Mouse (Mus musculus): ENCODE data around the gene Sbk2. TPM values are rescaled to one million over a fixed set of nuclear protein-coding genes. Genes with fewer than 3 reads are reported as not detected.

Gene Sbk2
- polyA plus RNA-seq, 1 experiment, result 0.22 TPM

DNA sequence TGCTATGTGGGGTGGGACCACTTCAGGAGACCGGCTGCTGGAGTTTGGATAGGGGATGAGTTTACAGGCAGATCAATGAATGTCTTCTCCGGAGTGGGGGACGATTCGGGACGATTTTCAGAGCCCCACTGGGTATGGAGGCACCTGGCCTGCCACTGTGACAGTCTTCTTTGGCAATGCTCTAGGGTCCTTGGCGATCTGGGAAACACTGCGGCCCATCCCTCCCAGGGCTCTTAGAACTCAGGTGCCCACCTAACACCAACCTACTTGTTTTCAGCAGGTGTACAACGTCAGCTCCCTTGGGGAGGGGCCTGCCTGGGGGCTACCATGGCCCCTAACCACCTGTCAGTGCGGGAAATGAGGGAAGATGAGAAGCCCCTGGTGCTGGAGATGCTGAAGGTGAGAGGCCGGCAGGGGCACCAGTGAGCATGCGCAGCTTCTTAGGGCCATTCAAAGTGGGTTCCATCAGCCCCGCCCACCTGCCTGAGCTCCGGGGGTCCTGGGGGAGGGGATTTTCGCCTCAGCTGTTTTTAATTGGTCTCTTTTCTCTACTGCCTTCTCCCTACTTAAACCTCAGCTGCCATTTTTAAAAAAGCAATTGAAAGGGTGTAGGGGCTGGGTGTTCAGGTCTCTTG is 41.2 kb downstream of the Sbk2 start:
- peak; percentile 74 to 86 for DNase-seq (ENCODE audit: extremely low spot score in 1 of 2, low spot score in 1 of 2)

GRCm38 (mm10) chr7:4922508-4922907 is 41.7 kb downstream of the Sbk2 start:
- DNase-seq (ENCODE audit: extremely low spot score in 1 of 2, low spot score in 1 of 2), result peak; percentile 87 to 91

GRCm38 (mm10) chr7:4921824-4922482 is 42.3 kb downstream of the Sbk2 start, which contains the start of gene Nat14:
Gene Nat14 (plus strand): TSS chr7:4922028.
- no peak for DNase-seq (ENCODE audit: extremely low spot score in 1 of 2, low spot score in 1 of 2)

- DNase-seq (ENCODE audit: extremely low spot score in 1 of 2, low spot score in 1 of 2), result no peak
These were observed 43.0 kb downstream of the Sbk2 start for GRCm38 (mm10) chr7:4920976-4921823.

DNA sequence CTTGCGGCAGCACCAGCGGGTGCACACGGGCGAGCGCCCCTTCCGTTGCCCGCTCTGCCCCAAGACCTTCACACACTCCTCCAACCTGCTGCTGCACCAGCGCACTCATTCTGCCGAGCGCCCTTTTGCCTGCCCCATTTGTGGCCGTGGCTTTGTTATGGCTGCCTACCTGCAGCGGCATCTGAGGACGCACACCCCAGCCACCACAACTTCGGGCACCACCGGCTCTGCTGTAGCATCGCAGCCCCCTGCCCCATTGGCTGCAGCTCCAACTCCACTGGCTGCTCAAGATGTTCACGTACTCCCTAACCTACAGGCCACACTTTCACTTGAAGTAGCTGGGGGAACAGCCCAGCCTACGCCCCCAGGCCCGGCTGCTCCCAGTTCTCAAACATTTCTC is 43.7 kb downstream of the Sbk2 start:
- DNase-seq (ENCODE audit: extremely low spot score in 1 of 2, low spot score in 1 of 2), result no peak

DNA sequence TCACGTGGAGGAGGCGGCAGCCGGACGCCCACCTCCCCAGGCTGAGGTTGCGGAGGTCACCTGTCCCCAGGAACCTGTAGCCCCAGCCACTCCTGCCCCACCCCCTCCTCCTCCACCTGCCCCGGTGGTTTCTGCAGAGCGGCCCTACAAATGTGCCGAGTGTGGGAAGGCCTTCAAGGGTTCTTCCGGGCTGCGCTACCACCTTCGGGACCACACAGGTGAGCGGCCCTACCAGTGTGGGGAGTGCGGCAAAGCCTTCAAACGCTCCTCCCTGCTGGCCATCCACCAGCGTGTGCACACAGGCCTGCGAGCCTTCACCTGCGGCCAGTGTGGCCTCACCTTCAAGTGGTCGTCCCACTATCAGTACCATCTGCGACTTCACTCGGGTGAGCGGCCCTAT is 44.2 kb downstream of the Sbk2 start:
- DNase-seq (ENCODE audit: extremely low spot score in 1 of 2, low spot score in 1 of 2), result no peak

DNA sequence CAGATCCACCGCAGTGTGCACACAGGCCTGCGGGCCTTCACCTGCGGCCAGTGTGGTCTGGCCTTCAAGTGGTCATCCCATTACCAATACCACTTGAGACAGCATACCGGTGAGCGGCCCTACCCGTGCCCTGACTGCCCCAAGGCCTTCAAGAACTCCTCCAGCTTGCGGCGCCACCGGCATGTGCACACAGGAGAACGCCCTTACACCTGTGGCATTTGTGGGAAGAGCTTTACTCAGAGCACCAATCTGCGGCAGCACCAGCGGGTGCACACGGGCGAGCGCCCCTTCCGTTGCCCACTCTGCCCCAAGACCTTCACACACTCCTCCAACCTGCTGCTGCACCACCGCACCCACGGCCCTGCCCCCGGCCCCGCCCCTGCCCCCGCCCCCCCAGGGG is 45.1 kb downstream of the Sbk2 start:
- no peak for DNase-seq (ENCODE audit: extremely low spot score in 1 of 2, low spot score in 1 of 2)

- DNase-seq (ENCODE audit: extremely low spot score in 1 of 2, low spot score in 1 of 2), result no peak
These were observed 45.5 kb downstream of the Sbk2 start for GRCm38 (mm10) chr7:4918681-4919080.

- no peak for DNase-seq (ENCODE audit: extremely low spot score in 1 of 2, low spot score in 1 of 2)
These were observed 46.7 kb downstream of the Sbk2 start for GRCm38 (mm10) chr7:4917494-4917893.

- peak in 1 of 2 experiments; percentile 42 for DNase-seq (ENCODE audit: extremely low spot score in 1 of 2, low spot score in 1 of 2)
These were observed 48.4 kb downstream of the Sbk2 start for GRCm38 (mm10) chr7:4915669-4916416.

DNA sequence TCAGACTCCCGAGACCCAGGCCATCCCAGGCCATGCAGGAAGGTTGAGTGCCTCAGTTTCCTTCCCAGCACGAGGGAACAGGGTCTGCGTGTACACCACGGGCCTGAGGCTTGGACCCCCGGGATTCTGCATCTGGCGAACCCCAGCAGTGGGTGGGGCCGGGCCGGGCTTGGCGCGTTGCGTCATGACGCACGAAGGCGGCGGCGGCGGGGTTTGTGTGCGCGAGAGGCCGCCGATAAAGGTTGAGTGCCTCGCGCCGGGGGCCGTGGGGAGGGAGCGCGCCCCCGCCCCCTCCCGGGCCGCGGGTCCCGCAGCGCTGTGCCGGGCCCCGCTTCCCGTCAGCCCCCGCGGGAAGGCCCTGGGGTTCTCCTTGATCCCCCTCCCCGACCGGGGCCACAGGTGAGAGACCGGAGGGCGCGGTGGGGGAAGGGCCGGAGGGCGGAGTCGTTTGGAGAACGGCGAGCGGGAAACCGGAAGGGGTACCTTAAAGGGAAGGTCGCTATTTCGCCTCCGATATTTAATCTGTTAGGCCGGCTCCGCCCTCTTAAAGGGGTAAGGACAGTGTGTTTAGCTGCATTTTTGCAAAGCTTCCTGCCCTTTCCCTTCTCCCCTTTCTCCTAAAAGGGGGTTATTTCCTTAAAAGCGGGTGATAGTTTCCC is 49.1 kb downstream of the Sbk2 start, which contains the start of gene Zfp628:
Gene Zfp628, plus strand, starts transcription at position 211 of the 659 bp plus-strand sequence.
- DNase-seq (ENCODE audit: extremely low spot score in 1 of 2, low spot score in 1 of 2), result peak; percentile 87 to 98

DNA sequence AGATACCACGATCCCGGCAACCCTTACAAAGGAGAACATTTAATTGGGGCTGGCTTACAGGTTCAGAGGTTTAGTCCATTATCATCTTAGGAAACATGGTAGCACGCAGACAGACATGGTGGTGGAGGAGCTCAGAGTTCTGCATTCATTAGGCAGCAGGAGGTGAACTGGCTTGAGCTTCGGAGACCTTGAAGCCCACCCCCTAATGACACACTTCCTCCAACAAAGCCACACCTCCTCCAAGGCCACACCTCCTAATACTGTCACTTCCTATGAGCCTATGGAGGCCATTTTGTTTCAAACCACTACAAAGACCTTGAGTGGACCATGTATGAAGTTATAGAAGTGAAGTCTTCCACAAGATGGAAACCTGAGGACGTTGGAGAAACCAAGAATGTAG is 52.0 kb downstream of the Sbk2 start:
- no peak for DNase-seq (ENCODE audit: extremely low spot score in 1 of 2, low spot score in 1 of 2)

GRCm38 (mm10) chr7:4911561-4911960 is 52.6 kb downstream of the Sbk2 start:
- peak in 1 of 2 experiments; percentile 77 for DNase-seq (ENCODE audit: extremely low spot score in 1 of 2, low spot score in 1 of 2)

GRCm38 (mm10) chr7:4906466-4906950 is 57.7 kb downstream of the Sbk2 start, which contains the start of gene Gm36210:
Gene Gm36210 (minus strand): TSS chr7:4906516.
- no peak for DNase-seq (ENCODE audit: extremely low spot score in 1 of 2, low spot score in 1 of 2)

- DNase-seq (ENCODE audit: extremely low spot score in 1 of 2, low spot score in 1 of 2), result no peak
These were observed 61.8 kb downstream of the Sbk2 start for GRCm38 (mm10) chr7:4902404-4902803.

GRCm38 (mm10) chr7:4901171-4901570 is 63.0 kb downstream of the Sbk2 start:
- no peak for DNase-seq (ENCODE audit: extremely low spot score in 1 of 2, low spot score in 1 of 2)

DNA sequence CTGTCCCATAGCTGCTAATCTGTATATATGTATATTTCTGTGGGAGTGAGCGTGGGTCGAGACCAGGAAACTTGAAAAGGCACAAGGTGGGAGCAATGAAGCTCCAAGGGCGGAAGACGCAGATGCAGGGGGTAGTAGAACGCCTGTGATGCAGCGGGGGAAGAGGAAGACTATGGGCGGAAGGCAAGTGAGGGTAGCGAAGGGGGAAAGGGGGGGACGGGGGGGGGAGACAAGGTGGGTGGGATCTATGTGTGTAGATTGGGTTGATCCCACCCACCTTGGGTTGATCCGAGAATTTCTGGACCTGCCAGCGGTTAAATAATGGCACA is 63.7 kb downstream of the Sbk2 start:
- no peak for DNase-seq (ENCODE audit: extremely low spot score in 1 of 2, low spot score in 1 of 2)

DNA sequence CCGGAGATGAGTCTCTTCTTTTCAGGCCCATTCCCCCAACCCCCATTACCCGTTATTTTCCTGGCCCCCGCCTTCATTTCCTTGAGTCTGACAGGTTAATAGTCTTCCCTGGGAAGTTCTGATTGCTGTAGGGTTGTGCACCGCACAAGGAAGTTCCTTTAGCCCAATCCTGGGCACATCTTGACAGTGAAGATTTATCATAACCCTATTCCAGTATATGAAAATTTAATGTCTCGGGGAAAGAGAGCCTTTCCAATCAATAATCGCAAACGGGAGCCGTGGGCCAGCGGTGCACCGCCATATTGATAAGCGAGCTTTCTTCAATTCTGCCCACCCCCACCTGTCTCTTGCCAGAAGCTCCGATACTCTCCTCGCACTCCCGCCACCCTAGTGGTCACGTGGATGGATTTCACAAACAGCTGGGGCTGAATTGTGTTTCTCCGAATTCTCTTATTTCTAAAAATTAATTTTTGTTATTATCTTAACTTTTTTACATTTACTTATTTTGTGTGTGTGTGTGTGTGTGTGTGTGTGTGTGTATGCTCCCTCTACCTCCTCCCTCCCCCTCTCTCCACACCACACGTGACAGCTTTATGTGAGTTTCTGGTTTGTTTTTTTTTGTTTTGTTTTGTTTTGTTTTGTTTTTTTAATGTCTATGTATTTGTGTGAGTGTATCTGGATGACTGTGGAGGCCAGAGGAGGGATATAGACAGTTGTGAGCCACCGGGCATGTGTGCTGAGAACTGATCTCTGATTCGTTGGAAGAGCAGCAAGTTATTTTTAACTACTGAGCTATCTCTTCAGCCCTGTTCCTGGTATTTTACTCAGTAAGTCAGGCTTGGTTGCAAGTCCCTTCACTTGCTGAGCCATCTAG is 64.3 kb downstream of the Sbk2 start:
- no peak for DNase-seq (ENCODE audit: extremely low spot score in 1 of 2, low spot score in 1 of 2)
